Mouse (Mus musculus): ENCODE measurements at regions not wholly inside any gene's neighbourhood (a gene's known extent, or its start where the extent isn't known, plus 50 kb on each side); places are given as distances from the start of the nearest gene placed in this dataset.

DNA sequence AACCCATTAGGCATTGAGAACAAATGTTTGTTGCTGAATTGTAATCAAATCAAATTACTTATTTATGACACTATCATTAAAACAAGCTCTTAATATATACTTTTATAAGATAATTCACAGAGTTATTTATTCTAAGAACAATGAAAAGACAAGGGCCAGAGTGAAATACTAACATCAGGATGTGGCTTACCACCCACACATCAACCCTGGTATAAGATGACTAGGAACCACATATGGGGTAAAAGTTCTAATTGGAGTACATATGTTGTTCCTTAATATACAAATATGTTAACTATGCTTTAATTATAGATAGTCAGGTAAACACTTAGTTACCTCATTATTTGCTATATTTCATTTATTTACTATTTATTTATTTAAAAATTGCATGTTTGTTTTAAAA, 101.7 kb upstream of the Ankrd1 start:
- DNase-seq (ENCODE audit: low spot score) (no peak), ATAC-seq (ENCODE audit: low FRiP score, low read depth) (no peak)
- Histone ChIP-seq H3K9me3 (ENCODE audit: control insufficient read depth, low read length) (no peaks in the 10 kb centered on the region), H3K4me2 (replicated peaks; ENCODE audit: low read depth, low read length, severe bottlenecking) (no peak overlapping the region), H3K4me1 (ENCODE audit: control insufficient read depth, insufficient read depth, low read length) (no peaks in the 10 kb centered on the region), H3K4me3 (replicated peaks; ENCODE audit: low read length) (no peak overlapping the region), H3K9ac (ENCODE audit: low read depth, low read length, severe bottlenecking) (no peak overlapping the region), H3K36me3 (ENCODE audit: control insufficient read depth, insufficient read depth, low read length) (no peaks in the 10 kb centered on the region), H3K27me3 (ENCODE audit: control insufficient read depth, insufficient read depth, low read length) (no peaks in the 10 kb centered on the region), H3K27ac (replicated peaks; ENCODE audit: low read depth, low read length) (no peak overlapping the region)
- no peak for TF ChIP-seq POLR2A (IDR thresholded peaks at IDR 0.05; ENCODE audit: borderline replicate concordance, extremely low read depth, insufficient read depth, insufficient read length)

DNA sequence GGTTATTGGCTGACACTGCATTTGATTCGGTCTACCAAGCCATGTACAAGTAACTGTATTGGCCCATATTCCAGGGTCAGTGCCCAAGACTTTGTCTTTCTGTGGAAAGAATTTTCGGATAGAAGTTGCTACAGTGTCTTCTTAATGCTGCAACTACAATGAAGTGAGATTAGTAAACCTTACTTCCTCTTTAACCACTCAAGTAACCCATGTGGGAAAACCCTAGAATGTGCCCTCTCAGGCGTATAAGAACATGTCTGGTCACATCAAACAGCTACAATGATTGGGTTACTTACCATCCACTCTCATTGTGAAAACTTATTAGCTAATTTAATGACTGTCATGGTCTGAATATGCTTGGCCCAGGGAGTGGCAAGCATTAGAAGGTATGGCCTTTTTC, 102.3 kb upstream of the Ankrd1 start:
- H3K9ac ChIP-seq (ENCODE audit: low read depth, low read length, severe bottlenecking) = no peak overlapping the region
- H3K4me3 ChIP-seq (replicated peaks; ENCODE audit: low read length) = no peak overlapping the region
- no peaks in the 10 kb centered on the region for H3K36me3 ChIP-seq (ENCODE audit: control insufficient read depth, insufficient read depth, low read length)
- no peak for TF ChIP-seq POLR2A (IDR thresholded peaks at IDR 0.05; ENCODE audit: borderline replicate concordance, extremely low read depth, insufficient read depth, insufficient read length)
- DNase-seq (ENCODE audit: low spot score) (no peak), ATAC-seq (ENCODE audit: low FRiP score, low read depth) (no peak)
- no peaks in the 10 kb centered on the region for H3K4me1 ChIP-seq (ENCODE audit: control insufficient read depth, insufficient read depth, low read length)
- 83% methylated on average over 3 of the region's 3 CpGs for WGBS
- no peaks in the 10 kb centered on the region for H3K27me3 ChIP-seq (ENCODE audit: control insufficient read depth, insufficient read depth, low read length)
- no peaks in the 10 kb centered on the region for H3K9me3 ChIP-seq (ENCODE audit: control insufficient read depth, low read length)
- H3K4me2 ChIP-seq (replicated peaks; ENCODE audit: low read depth, low read length, severe bottlenecking) = no peak overlapping the region
- no peak overlapping the region for H3K27ac ChIP-seq (replicated peaks; ENCODE audit: low read depth, low read length)

DNA sequence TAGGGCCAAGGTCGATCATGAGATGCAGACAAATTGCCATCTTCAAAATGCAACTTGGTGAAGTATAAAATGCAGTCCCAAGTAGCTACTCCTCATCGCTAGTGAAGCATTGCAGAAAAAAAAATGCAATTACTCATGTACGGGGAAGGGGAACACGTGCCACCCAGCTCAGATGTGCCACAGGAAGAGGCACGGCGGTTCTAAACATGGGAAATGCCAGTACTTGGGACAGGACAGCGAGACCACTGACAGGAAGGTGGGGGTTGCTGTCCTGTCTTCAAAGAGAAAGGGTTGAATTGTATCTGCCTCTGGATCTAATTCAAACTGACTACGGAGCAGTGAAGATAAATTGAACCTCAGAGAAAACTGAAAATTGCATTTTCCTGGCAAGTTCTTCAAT, 104.6 kb upstream of the Ankrd1 start:
- H3K4me1 ChIP-seq (ENCODE audit: control insufficient read depth, insufficient read depth, low read length) = no peaks in the 10 kb centered on the region
- no peak overlapping the region for H3K4me3 ChIP-seq (replicated peaks; ENCODE audit: low read length)
- ATAC-seq (ENCODE audit: low FRiP score, low read depth) = no peak
- H3K9ac ChIP-seq (ENCODE audit: low read depth, low read length, severe bottlenecking) = no peak overlapping the region
- H3K27ac ChIP-seq (replicated peaks; ENCODE audit: low read depth, low read length) = no peak overlapping the region
- H3K36me3 ChIP-seq (ENCODE audit: control insufficient read depth, insufficient read depth, low read length) = no peaks in the 10 kb centered on the region
- WGBS = 63% methylated on average over 8 of the region's 8 CpGs
- no peak overlapping the region for H3K4me2 ChIP-seq (replicated peaks; ENCODE audit: low read depth, low read length, severe bottlenecking)
- DNase-seq (ENCODE audit: low spot score) = no peak
- no peaks in the 10 kb centered on the region for H3K27me3 ChIP-seq (ENCODE audit: control insufficient read depth, insufficient read depth, low read length)
- no peak for TF ChIP-seq POLR2A (IDR thresholded peaks at IDR 0.05; ENCODE audit: borderline replicate concordance, extremely low read depth, insufficient read depth, insufficient read length)
- no peaks in the 10 kb centered on the region for H3K9me3 ChIP-seq (ENCODE audit: control insufficient read depth, low read length)

DNA sequence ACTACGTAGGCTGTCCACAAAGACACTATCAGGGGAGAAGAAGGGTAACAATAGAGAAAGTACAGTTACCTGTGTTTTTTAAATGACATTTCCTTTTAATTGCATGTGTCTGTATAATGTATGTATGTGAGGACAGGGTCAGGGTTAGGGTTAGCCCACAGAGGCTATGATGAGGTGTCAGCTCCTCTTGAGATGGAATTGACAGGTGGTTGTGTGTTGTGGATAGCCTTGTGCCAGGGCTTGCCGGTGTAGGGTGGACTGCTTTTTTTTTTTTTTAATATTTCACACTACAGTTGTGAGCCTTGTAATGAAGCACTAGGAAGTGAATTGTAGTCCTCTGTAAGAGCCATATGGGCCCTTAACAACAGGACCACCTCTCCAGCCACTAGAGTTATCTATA, 105.7 kb upstream of the Ankrd1 start:
- Histone ChIP-seq H3K4me2 (replicated peaks; ENCODE audit: low read depth, low read length, severe bottlenecking) (no peak overlapping the region), H3K27me3 (ENCODE audit: control insufficient read depth, insufficient read depth, low read length) (no peaks in the 10 kb centered on the region), H3K9ac (ENCODE audit: low read depth, low read length, severe bottlenecking) (no peak overlapping the region), H3K36me3 (ENCODE audit: control insufficient read depth, insufficient read depth, low read length) (no peaks in the 10 kb centered on the region), H3K4me1 (ENCODE audit: control insufficient read depth, insufficient read depth, low read length) (no peaks in the 10 kb centered on the region), H3K4me3 (replicated peaks; ENCODE audit: low read length) (no peak overlapping the region), H3K9me3 (ENCODE audit: control insufficient read depth, low read length) (no peaks in the 10 kb centered on the region), H3K27ac (replicated peaks; ENCODE audit: low read depth, low read length) (no peak overlapping the region)
- no peak for TF ChIP-seq POLR2A (IDR thresholded peaks at IDR 0.05; ENCODE audit: borderline replicate concordance, extremely low read depth, insufficient read depth, insufficient read length)
- ATAC-seq (ENCODE audit: low FRiP score, low read depth) (no peak), DNase-seq (ENCODE audit: low spot score) (no peak)
- WGBS = 89% methylated on average over 2 of the region's 2 CpGs

DNA sequence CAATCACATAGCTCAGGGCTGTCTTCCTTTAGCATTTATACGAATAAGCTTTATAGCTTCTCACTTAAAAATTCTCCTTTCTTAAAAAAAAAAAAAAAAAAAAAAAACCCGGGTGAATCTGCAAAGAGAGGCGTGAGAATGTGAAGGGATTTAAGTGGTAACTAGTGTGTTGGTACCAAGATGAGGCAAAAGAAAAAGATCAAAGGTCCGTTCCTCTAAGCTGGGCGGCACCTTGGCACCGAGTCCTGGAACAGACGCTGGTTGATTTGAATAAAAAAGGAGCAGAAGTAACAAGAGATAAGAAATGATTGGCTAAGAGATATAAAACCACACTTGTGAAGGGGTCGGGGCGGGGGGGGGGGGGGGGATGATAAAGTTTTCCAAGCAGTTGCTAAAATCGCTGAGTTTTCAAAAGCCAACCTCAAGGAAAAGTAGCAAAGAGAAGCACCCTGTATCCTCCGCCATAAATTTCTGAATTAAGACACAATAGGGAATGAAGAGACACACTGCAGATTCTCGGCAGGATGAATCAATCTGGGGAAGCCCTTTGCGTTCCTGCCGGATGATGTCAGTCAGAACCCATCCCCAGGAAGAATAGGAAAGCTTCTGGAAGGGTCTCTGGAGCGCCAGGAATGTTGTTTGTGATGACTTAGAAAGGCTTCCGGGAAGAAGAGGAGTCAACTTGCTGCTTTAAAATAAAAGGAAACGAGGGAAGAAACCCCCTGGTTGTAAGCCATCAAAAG, 107.7 kb upstream of the Ankrd1 start:
- no peaks in the 10 kb centered on the region for H3K27me3 ChIP-seq (ENCODE audit: control insufficient read depth, insufficient read depth, low read length)
- no peaks in the 10 kb centered on the region for H3K4me1 ChIP-seq (ENCODE audit: control insufficient read depth, insufficient read depth, low read length)
- WGBS = 26% methylated on average over 17 of the region's 17 CpGs

More for the DNA sequence above, 107.7 kb upstream of the Ankrd1 start:
- DNase-seq (ENCODE audit: low spot score) (no peak), ATAC-seq (ENCODE audit: low FRiP score, low read depth) (no peak)
- no peak overlapping the region for H3K4me2 ChIP-seq (replicated peaks; ENCODE audit: low read depth, low read length, severe bottlenecking)
- no peak overlapping the region for H3K27ac ChIP-seq (replicated peaks; ENCODE audit: low read depth, low read length)
- no peaks in the 10 kb centered on the region for H3K36me3 ChIP-seq (ENCODE audit: control insufficient read depth, insufficient read depth, low read length)
- TF ChIP-seq POLR2A (IDR thresholded peaks at IDR 0.05; ENCODE audit: borderline replicate concordance, extremely low read depth, insufficient read depth, insufficient read length) = no peak
- no peaks in the 10 kb centered on the region for H3K9me3 ChIP-seq (ENCODE audit: control insufficient read depth, low read length)
- H3K4me3 ChIP-seq (replicated peaks; ENCODE audit: low read length) = no peak overlapping the region
- no peak overlapping the region for H3K9ac ChIP-seq (ENCODE audit: low read depth, low read length, severe bottlenecking)
